Mouse (Mus musculus): Measurements from ENCODE around the gene Dlk1.

- no peak for TF ChIP-seq POLR2A (IDR thresholded peaks at IDR 0.05; ENCODE audit: insufficient read length, low read depth)
- TF ChIP-seq POLR2AphosphoS2 (IDR thresholded peaks at IDR 0.05; ENCODE audit: insufficient read length, low read depth) = no peak
- no peak for TF ChIP-seq MYOG (IDR thresholded peaks at IDR 0.05; ENCODE audit: control insufficient read depth in 1 of 3, insufficient read depth in 1 of 3, insufficient read length in 2 of 3, low read depth in 2 of 3)
- no peak for TF ChIP-seq MAX (IDR thresholded peaks at IDR 0.05; ENCODE audit: low read depth)
- no peak for TF ChIP-seq CEBPB (IDR thresholded peaks at IDR 0.05; ENCODE audit: insufficient read depth, poor library complexity, severe bottlenecking)
- no peak for TF ChIP-seq USF1 (IDR thresholded peaks at IDR 0.05; ENCODE audit: low read depth)
- no peak for TF ChIP-seq SRF (IDR thresholded peaks at IDR 0.05; ENCODE audit: control insufficient read depth, insufficient read length, low read depth)
Observed at GRCm38 (mm10) chr12:109445499-109446235, 7.0 kb upstream of the Dlk1 start.

All from myocyte (in vitro differentiated cells).